Mouse (Mus musculus) limb, embryonic 15.5 days (tissue): Measurements from ENCODE around the gene Unc93b1. TPM values are rescaled to one million over a fixed set of nuclear protein-coding genes. Genes with fewer than 3 reads are reported as not detected.
A peak's percentile ranks its signal among the peaks of the same experiment; 100 is the strongest.

Source experiments
- ATAC-seq: fragments of 200-750 bp; cut with Nextera tagmentation; 2 replicates; pipeline ENCODE4 v1.8.0; 2017; ENCODE audit warnings: low read depth, moderate TSS enrichment; ENCODE audit not compliant: insufficient number of reproducible peaks, low FRiP score, low TSS enrichment
- H3K27ac ChIP-seq: fragments of 300-500 bp; sonication (generic); 2 replicates; pipeline ENCODE4 v1.5.1; 2015; ENCODE audit warnings: moderate library complexity, mild to moderate bottlenecking, inconsistent platforms
- H3K27me3 ChIP-seq: fragments of 300-500 bp; sonication (generic); 2 replicates; pipeline ENCODE4 v1.6.1; 2015; ENCODE audit warnings: inconsistent platforms
- H3K36me3 ChIP-seq: fragments of 300-500 bp; sonication (generic); 2 replicates; pipeline ENCODE4 v1.6.1; 2015; ENCODE audit warnings: inconsistent platforms
- H3K4me1 ChIP-seq: fragments of 300-500 bp; sonication (generic); 2 replicates; pipeline ENCODE4 v1.6.1; 2015; ENCODE audit warnings: inconsistent platforms
- H3K4me2 ChIP-seq: fragments of 300-500 bp; sonication (generic); 2 replicates; pipeline ENCODE4 v1.6.1; 2015; ENCODE audit warnings: mild to moderate bottlenecking, inconsistent platforms
- H3K4me3 ChIP-seq: fragments of 300-500 bp; sonication (generic); 2 replicates; pipeline ENCODE4 v1.5.1; 2015; ENCODE audit warnings: mild to moderate bottlenecking, inconsistent platforms
- H3K9ac ChIP-seq: fragments of 300-500 bp; sonication (generic); 2 replicates; pipeline ENCODE4 v1.6.1; 2015; ENCODE audit warnings: inconsistent platforms
- H3K9me3 ChIP-seq: fragments of 300-500 bp; sonication (generic); 2 replicates; pipeline ENCODE4 v1.6.1; 2016; ENCODE audit warnings: inconsistent platforms
- WGBS: fragments of 180-500 bp; shearing (Covaris S2); methylation state at CpG from one replicate; pipeline ENCODE4 v1.1.7; 2015; 5-methylcytosine and 5-hydroxymethylcytosine counted together
- polyA plus RNA-seq: library from polyadenylated mRNA; unstranded; fragments of >200 nt; fragmentation: Nextera tagmentation; extraction: Ambion mirVana; gene quantifications from 2 replicates; pipeline ENCODE4 v1.2.1, GENCODE M21; 2015

Unc93b1 gene
- polyA plus RNA-seq, 1 experiment from 2014 or later: 26.1 TPM

- no peak overlapping the region for H3K9ac ChIP-seq
- H3K4me1 ChIP-seq: peaks cover 41% of the 10 kb centered on the region
- no peak overlapping the region for H3K4me2 ChIP-seq
- no peak for ATAC-seq
- H3K36me3 ChIP-seq: no peaks in the 10 kb centered on the region
- no peak overlapping the region for H3K4me3 ChIP-seq
- 61% methylated on average over 21 of the region's 21 CpGs for WGBS
- H3K27me3 ChIP-seq: no peaks in the 10 kb centered on the region
- H3K27ac ChIP-seq: peak overlapping the region; percentile 76
- no peaks in the 10 kb centered on the region for H3K9me3 ChIP-seq
Measured at GRCm38 (mm10) chr19:3930262-3931057, 4.5 kb upstream of the Unc93b1 start.

GRCm38 (mm10) chr19:3931716-3932115, 3.3 kb upstream of the Unc93b1 start:
- Histone ChIP-seq H3K27me3 (no peaks in the 10 kb centered on the region), H3K9ac (no peak overlapping the region), H3K4me3 (no peak overlapping the region), H3K9me3 (no peaks in the 10 kb centered on the region), H3K4me2 (no peak overlapping the region), H3K27ac (no peak overlapping the region), H3K4me1 (peaks cover 40% of the 10 kb centered on the region), H3K36me3 (no peaks in the 10 kb centered on the region)
- no peak for ATAC-seq
- 88% methylated on average over 9 of the region's 9 CpGs for WGBS

- Histone ChIP-seq H3K9ac (peak overlapping the region; percentile 33), H3K36me3 (no peaks in the 10 kb centered on the region), H3K4me2 (peak overlapping the region; percentile 88), H3K27ac (no peak overlapping the region), H3K4me1 (peaks cover 15% of the 10 kb centered on the region), H3K27me3 (no peaks in the 10 kb centered on the region), H3K4me3 (peak overlapping the region; percentile 49), H3K9me3 (no peaks in the 10 kb centered on the region)
- WGBS: 9% methylated on average over 22 of the region's 22 CpGs
- no peak for ATAC-seq
Measured at GRCm38 (mm10) chr19:3935896-3936850, 1.2 kb downstream of the Unc93b1 start.

GRCm38 (mm10) chr19:3942315-3942714, 7.3 kb downstream of the Unc93b1 start:
- no peak overlapping the region for H3K4me3 ChIP-seq
- H3K9me3 ChIP-seq: no peaks in the 10 kb centered on the region
- H3K27ac ChIP-seq: no peak overlapping the region
- no peak for ATAC-seq
- H3K9ac ChIP-seq: no peak overlapping the region
- 79% methylated on average over 7 of the region's 7 CpGs for WGBS
- H3K4me1 ChIP-seq: peaks cover 7% of the 10 kb centered on the region
- H3K27me3 ChIP-seq: 0 out of 2 replicates have a peak, but pooled peaks cover 5% of the 10 kb centered on the region
- H3K4me2 ChIP-seq: no peak overlapping the region
- no peaks in the 10 kb centered on the region for H3K36me3 ChIP-seq

- peaks cover 7% of the 10 kb centered on the region for H3K4me1 ChIP-seq
- H3K27ac ChIP-seq: no peak overlapping the region
- WGBS: 24% methylated on average over 27 of the region's 27 CpGs
- 0 out of 2 replicates have a peak, but pooled peaks have one; percentile 20 for ATAC-seq
- H3K27me3 ChIP-seq: 0 out of 2 replicates have a peak, but pooled peaks cover 5% of the 10 kb centered on the region
- no peaks in the 10 kb centered on the region for H3K36me3 ChIP-seq
- no peaks in the 10 kb centered on the region for H3K9me3 ChIP-seq
- no peak overlapping the region for H3K9ac ChIP-seq
- H3K4me3 ChIP-seq: no peak overlapping the region
- H3K4me2 ChIP-seq: peak overlapping the region; percentile 30
Measured at GRCm38 (mm10) chr19:3942986-3943735, 8.2 kb downstream of the Unc93b1 start.

GRCm38 (mm10) chr19:3945872-3946564, 11.0 kb downstream of the Unc93b1 start:
- 29% methylated on average over 10 of the region's 10 CpGs for WGBS
- Histone ChIP-seq H3K4me2 (no peak overlapping the region), H3K36me3 (no peaks in the 10 kb centered on the region), H3K27ac (no peak overlapping the region), H3K9ac (no peak overlapping the region), H3K4me3 (no peak overlapping the region), H3K4me1 (peaks cover 7% of the 10 kb centered on the region), H3K27me3 (0 out of 2 replicates have a peak, but pooled peaks cover 5% of the 10 kb centered on the region), H3K9me3 (no peaks in the 10 kb centered on the region)
- no peak for ATAC-seq

- ATAC-seq: no peak
- Histone ChIP-seq H3K27me3 (0 out of 2 replicates have a peak, but pooled peaks cover 5% of the 10 kb centered on the region), H3K27ac (no peak overlapping the region), H3K36me3 (no peaks in the 10 kb centered on the region), H3K4me2 (no peak overlapping the region), H3K9me3 (no peaks in the 10 kb centered on the region), H3K4me3 (no peak overlapping the region), H3K4me1 (peaks cover 7% of the 10 kb centered on the region), H3K9ac (no peak overlapping the region)
- 20% methylated on average over 2 of the region's 2 CpGs for WGBS
Measured at GRCm38 (mm10) chr19:3946715-3947114, 11.7 kb downstream of the Unc93b1 start.

GRCm38 (mm10) chr19:3947813-3948212, 12.8 kb downstream of the Unc93b1 start:
- H3K9ac ChIP-seq: no peak overlapping the region
- no peak for ATAC-seq
- no peaks in the 10 kb centered on the region for H3K9me3 ChIP-seq
- WGBS: 76% methylated on average over 3 of the region's 3 CpGs
- H3K36me3 ChIP-seq: no peaks in the 10 kb centered on the region
- no peak overlapping the region for H3K27ac ChIP-seq
- H3K4me1 ChIP-seq: peaks cover 7% of the 10 kb centered on the region
- 0 out of 2 replicates have a peak, but pooled peaks cover 5% of the 10 kb centered on the region for H3K27me3 ChIP-seq
- no peak overlapping the region for H3K4me3 ChIP-seq
- no peak overlapping the region for H3K4me2 ChIP-seq

GRCm38 (mm10) chr19:3948546-3948945, 13.6 kb downstream of the Unc93b1 start:
- Histone ChIP-seq H3K4me2 (no peak overlapping the region), H3K4me1 (no peaks in the 10 kb centered on the region; the same call in 1 of the 2 replicates), H3K27me3 (0 out of 2 replicates have a peak, but pooled peaks cover 5% of the 10 kb centered on the region), H3K9me3 (no peaks in the 10 kb centered on the region), H3K27ac (no peak overlapping the region), H3K9ac (no peak overlapping the region; the same call in 1 of the 2 replicates), H3K4me3 (no peak overlapping the region), H3K36me3 (no peaks in the 10 kb centered on the region)
- WGBS: 63% methylated on average over 14 of the region's 14 CpGs
- no peak for ATAC-seq

- 75% methylated on average over 3 of the region's 3 CpGs for WGBS
- Histone ChIP-seq H3K36me3 (no peaks in the 10 kb centered on the region), H3K4me1 (no peaks in the 10 kb centered on the region; the same call in 1 of the 2 replicates), H3K4me3 (no peak overlapping the region), H3K4me2 (no peak overlapping the region), H3K9me3 (no peaks in the 10 kb centered on the region), H3K27ac (no peak overlapping the region), H3K27me3 (no peaks in the 10 kb centered on the region), H3K9ac (no peak overlapping the region)
- ATAC-seq: no peak
Measured at GRCm38 (mm10) chr19:3950331-3950730, 15.3 kb downstream of the Unc93b1 start.

- no peak for ATAC-seq
- no peaks in the 10 kb centered on the region for H3K9me3 ChIP-seq
- H3K4me3 ChIP-seq: no peak overlapping the region
- no peaks in the 10 kb centered on the region for H3K4me1 ChIP-seq
- H3K4me2 ChIP-seq: no peak overlapping the region
- no peaks in the 10 kb centered on the region for H3K27me3 ChIP-seq
- H3K9ac ChIP-seq: no peak overlapping the region
- H3K36me3 ChIP-seq: no peaks in the 10 kb centered on the region
- no peak overlapping the region for H3K27ac ChIP-seq
Measured at GRCm38 (mm10) chr19:3951461-3951860, 16.5 kb downstream of the Unc93b1 start.
